21 mouse cellular contexts compared by ENCODE assay signal in the genomic region with DNA sequence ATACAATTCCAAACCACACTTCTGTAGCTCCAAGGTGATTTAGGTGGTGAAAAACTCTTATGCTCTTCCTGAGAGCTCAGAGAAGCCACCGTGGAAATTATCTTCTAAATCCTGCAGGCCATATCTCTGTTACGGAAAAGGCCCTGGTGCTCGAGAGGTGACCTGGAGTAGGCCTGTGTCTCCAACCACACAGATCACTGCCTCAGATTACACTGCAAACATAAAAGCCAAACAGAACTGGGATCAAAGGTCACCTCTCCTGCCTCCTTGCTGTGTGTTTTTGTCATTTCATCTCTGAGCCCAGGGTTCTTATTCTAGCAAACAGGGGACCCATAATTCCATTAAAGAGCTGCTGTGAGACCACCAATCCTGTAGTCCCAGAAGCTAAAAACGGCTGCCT. TPM values are rescaled to one million over a fixed set of nuclear protein-coding genes. Genes with fewer than 3 reads are reported as not detected.
A peak's percentile ranks its signal among the peaks of the same experiment; 100 is the strongest.
DNase-seq lines count a peak whose midpoint lies in the region; ATAC-seq and TF ChIP-seq lines count a peak whose summit lies in the region.
"Had no signal": no experiment of that assay in that cellular context is flagged by ENCODE, and none has a peak within 500 bp of the region (broad histone marks: within the 10 kb centered on the region; RNA-seq: fewer than 3 reads in every experiment).

No protein-coding gene starts in this region.

- H3K9ac ChIP-seq in hindbrain, embryonic 13.5 days: no peak overlapping the region
- no peak overlapping the region for H3K9ac ChIP-seq in hindbrain, embryonic 11.5 days (ENCODE audit: low read depth, low read length)
- no peak overlapping the region for H3K9ac ChIP-seq in midbrain, embryonic 12.5 days (replicated peaks)
- no peak overlapping the region for H3K9ac ChIP-seq in midbrain, postnatal 0 days (replicated peaks; ENCODE audit: low read length, poor library complexity, severe bottlenecking)
- no peak overlapping the region for H3K9ac ChIP-seq in liver, embryonic 13.5 days
- H3K9ac ChIP-seq: embryonic facial prominence, embryonic 13.5 days; limb, embryonic 12.5 days; lung, embryonic 14.5 days; neural tube, embryonic 15.5 days had no signal

- H3K4me2 ChIP-seq in hindbrain, embryonic 13.5 days: no peak overlapping the region
- H3K4me2 ChIP-seq in hindbrain, embryonic 11.5 days (replicated peaks; ENCODE audit: low read depth, low read length): no peak overlapping the region
- no peak overlapping the region for H3K4me2 ChIP-seq in midbrain, embryonic 12.5 days (replicated peaks)
- H3K4me2 ChIP-seq in midbrain, postnatal 0 days (ENCODE audit: low read depth, low read length, poor library complexity, severe bottlenecking): no peak overlapping the region
- H3K4me2 ChIP-seq in liver, embryonic 13.5 days: no peak overlapping the region
- H3K4me2 ChIP-seq: embryonic facial prominence, embryonic 13.5 days; heart, embryonic 11.5 days; limb, embryonic 12.5 days; lung, embryonic 14.5 days; neural tube, embryonic 15.5 days had no signal

- no peaks in the 10 kb centered on the region for H3K27me3 ChIP-seq in hindbrain, embryonic 13.5 days
- no peaks in the 10 kb centered on the region for H3K27me3 ChIP-seq in hindbrain, embryonic 11.5 days (ENCODE audit: control insufficient read depth, insufficient read depth, low read length)
- H3K27me3 ChIP-seq in midbrain, embryonic 12.5 days: no peaks in the 10 kb centered on the region
- no peaks in the 10 kb centered on the region for H3K27me3 ChIP-seq in midbrain, postnatal 0 days (ENCODE audit: insufficient read depth, low read length)
- no peaks in the 10 kb centered on the region for H3K27me3 ChIP-seq in liver, embryonic 13.5 days
- H3K27me3 ChIP-seq: embryonic facial prominence, embryonic 13.5 days; limb, embryonic 12.5 days; neural tube, embryonic 15.5 days; Patski had no signal

- WGBS in hindbrain, embryonic 13.5 days: 79% methylated on average over 4 of the region's 4 CpGs
- WGBS in hindbrain, embryonic 11.5 days: 62% methylated on average over 4 of the region's 4 CpGs
- 28% methylated on average over 4 of the region's 4 CpGs for WGBS in midbrain, embryonic 12.5 days
- WGBS in midbrain, postnatal 0 days: 42% methylated on average over 4 of the region's 4 CpGs
- WGBS in liver, embryonic 13.5 days (ENCODE audit: insufficient replicate concordance): 57% methylated on average over 4 of the region's 4 CpGs

- 0 out of 2 replicates have a peak overlapping the region, but pooled peaks have one; percentile 14 for H3K27ac ChIP-seq in hindbrain, embryonic 13.5 days
- H3K27ac ChIP-seq in hindbrain, embryonic 11.5 days (ENCODE audit: low read depth, low read length): no peak overlapping the region
- H3K27ac ChIP-seq in midbrain, embryonic 12.5 days (replicated peaks): peak overlapping the region; percentile 1; the same call in 1 of the 2 replicates
- H3K27ac ChIP-seq in midbrain, postnatal 0 days (ENCODE audit: low read depth, low read length): no peak overlapping the region
- no peak overlapping the region for H3K27ac ChIP-seq in liver, embryonic 13.5 days
- H3K27ac ChIP-seq: embryonic facial prominence, embryonic 13.5 days; gastrocnemius, adult 2 months; hindbrain, postnatal 0 days; limb, embryonic 12.5 days; neural tube, embryonic 15.5 days had no signal

- no peak for DNase-seq in hindbrain, embryonic 11.5 days (ENCODE audit: low spot score)
- no peak for DNase-seq in midbrain, postnatal 0 days (ENCODE audit: low spot score)
- no peak for DNase-seq in liver, embryonic 13.5 days
- DNase-seq in yolk sac, embryonic 10.5 days (ENCODE audit: low spot score): peak; percentile 69
- no peak for DNase-seq in cerebellum, postnatal 36 days
- DNase-seq: cerebellum, adult 11-12 months; cerebellum, postnatal 10 days; gastrocnemius, adult 2 months; kidney, postnatal 25 days; layer of hippocampus, postnatal 36 days; lung, embryonic 14.5 days had no signal

- H3K4me1 ChIP-seq in hindbrain, embryonic 13.5 days (replicated peaks): peaks cover 23% of the 10 kb centered on the region
- no peaks in the 10 kb centered on the region for H3K4me1 ChIP-seq in hindbrain, embryonic 11.5 days (replicated peaks; ENCODE audit: control insufficient read depth, insufficient read depth, low read length)
- peaks cover 15% of the 10 kb centered on the region for H3K4me1 ChIP-seq in midbrain, embryonic 12.5 days
- no peaks in the 10 kb centered on the region for H3K4me1 ChIP-seq in midbrain, postnatal 0 days (ENCODE audit: insufficient read depth, low read length)
- H3K4me1 ChIP-seq in liver, embryonic 13.5 days (replicated peaks): no peaks in the 10 kb centered on the region

- ATAC-seq in hindbrain, embryonic 13.5 days (ENCODE audit: low FRiP score): no peak
- no peak for ATAC-seq in hindbrain, embryonic 11.5 days (ENCODE audit: low FRiP score)
- ATAC-seq in midbrain, embryonic 12.5 days (ENCODE audit: low FRiP score, low read depth): no peak
- no peak for ATAC-seq in midbrain, postnatal 0 days (ENCODE audit: low FRiP score)
- ATAC-seq in liver, embryonic 13.5 days (ENCODE audit: low read depth): peak; percentile 62
- ATAC-seq: forebrain, embryonic 14.5 days; hindbrain, postnatal 0 days; Patski had no signal

- TF ChIP-seq CTCF in midbrain, postnatal 0 days (IDR thresholded peaks at IDR 0.05): no peak

- H3K9me3 ChIP-seq in hindbrain, embryonic 13.5 days: no peaks in the 10 kb centered on the region
- H3K9me3 ChIP-seq in hindbrain, embryonic 11.5 days (ENCODE audit: control insufficient read depth, low read length): no peaks in the 10 kb centered on the region
- no peaks in the 10 kb centered on the region for H3K9me3 ChIP-seq in midbrain, embryonic 12.5 days
- no peaks in the 10 kb centered on the region for H3K9me3 ChIP-seq in midbrain, postnatal 0 days (ENCODE audit: low read length)
- no peaks in the 10 kb centered on the region for H3K9me3 ChIP-seq in liver, embryonic 13.5 days (replicated peaks)
- H3K9me3 ChIP-seq: embryonic facial prominence, embryonic 13.5 days; limb, embryonic 12.5 days; neural tube, embryonic 15.5 days had no signal

- peaks cover 28% of the 10 kb centered on the region for H3K36me3 ChIP-seq in hindbrain, embryonic 13.5 days
- H3K36me3 ChIP-seq in hindbrain, embryonic 11.5 days (ENCODE audit: control insufficient read depth, insufficient read depth, low read length): no peaks in the 10 kb centered on the region
- peaks cover 27% of the 10 kb centered on the region for H3K36me3 ChIP-seq in midbrain, embryonic 12.5 days
- peaks cover 7% of the 10 kb centered on the region; the same call in 1 of the 2 replicates for H3K36me3 ChIP-seq in midbrain, postnatal 0 days (ENCODE audit: insufficient read depth, low read length)
- H3K36me3 ChIP-seq in liver, embryonic 13.5 days: peaks cover 30% of the 10 kb centered on the region

- H3K4me3 ChIP-seq in hindbrain, embryonic 13.5 days: no peak overlapping the region
- H3K4me3 ChIP-seq in hindbrain, embryonic 11.5 days (ENCODE audit: low read depth, low read length): no peak overlapping the region
- no peak overlapping the region for H3K4me3 ChIP-seq in midbrain, embryonic 12.5 days
- H3K4me3 ChIP-seq in midbrain, postnatal 0 days (ENCODE audit: low read depth, low read length): no peak overlapping the region
- H3K4me3 ChIP-seq in liver, embryonic 13.5 days (replicated peaks): no peak overlapping the region
- H3K4me3 ChIP-seq: embryonic facial prominence, embryonic 13.5 days; erythroblast, embryonic 14.5 days; gastrocnemius, adult 2 months; limb, embryonic 12.5 days; neural tube, embryonic 15.5 days had no signal

RNA-seq across cellular contexts. Expression of a gene that starts 48.9 kb away (rescaled TPM):
- 10.7 and 12.5 TPM in 2 replicates for polyA plus RNA-seq in hindbrain, embryonic 13.5 days (2015; fragmentation: Nextera tagmentation; extraction: Ambion mirVana)
- polyA plus RNA-seq in hindbrain, embryonic 11.5 days (2014; fragmentation: Nextera tagmentation; extraction: Ambion mirVana): 18.6 and 20.2 TPM in 2 replicates
- polyA plus RNA-seq in midbrain, embryonic 12.5 days (2016; fragmentation: Nextera tagmentation; extraction: Ambion mirVana): 24.7 TPM in 2 replicates
- total RNA-seq in midbrain, postnatal 0 days (2014; rRNA removed): 12.2 and 14.9 TPM in 2 replicates
- 5.7 TPM in 2 replicates for polyA plus RNA-seq in midbrain, postnatal 0 days (2015; fragmentation: Nextera tagmentation; extraction: Ambion mirVana)
- polyA plus RNA-seq in liver, embryonic 13.5 days (2015; fragmentation: Nextera tagmentation; extraction: Ambion mirVana): 6.8 and 7.5 TPM in 2 replicates

Comparison
In these comparisons a context has a peak if more than half of its experiments do, and no peak if none do; other contexts are left out.
1. H3K27ac ChIP-seq: peak in hindbrain, embryonic 13.5 days (single experiment) and midbrain, embryonic 12.5 days (single experiment); none in hindbrain, embryonic 11.5 days (single experiment), midbrain, postnatal 0 days (single experiment) and liver, embryonic 13.5 days (single experiment).